Mouse (Mus musculus): ENCODE data around the gene Tldc2. TPM values are rescaled to one million over a fixed set of nuclear protein-coding genes. Genes with fewer than 3 reads are reported as not detected.

Gene Tldc2
- polyA plus RNA-seq, 1 experiment from 2014 or later: not detected

DNA sequence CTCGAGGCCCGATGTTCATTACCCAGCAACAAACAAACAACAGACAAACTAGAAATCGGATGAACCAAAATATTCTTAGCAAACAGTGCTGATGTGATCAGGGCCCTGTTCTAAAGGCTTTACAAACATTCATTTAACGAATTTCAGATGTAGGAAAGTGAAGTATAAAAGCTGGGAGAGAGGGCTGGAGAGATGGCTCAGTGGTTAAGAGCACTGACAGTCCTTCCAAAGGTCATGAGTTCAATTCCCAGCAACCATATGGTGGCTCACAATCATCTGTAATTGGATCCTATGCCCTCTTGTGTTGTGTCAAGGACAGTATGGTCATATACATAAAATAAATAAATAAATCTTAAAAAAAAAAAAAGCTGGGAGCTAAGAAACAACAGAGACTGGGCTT, 49.3 kb downstream of the Tldc2 start:
- Histone ChIP-seq H3K4me1 (peaks cover 16% of the 10 kb centered on the region), H3K9me3 (replicated peaks) (no peaks in the 10 kb centered on the region; the same call in 1 of the 2 replicates), H3K4me3 (no peak overlapping the region), H3K27me3 (ENCODE audit: low read depth, poor library complexity, severe bottlenecking) (no peaks in the 10 kb centered on the region), H3K27ac (no peak overlapping the region), H3K36me3 (no peaks in the 10 kb centered on the region)
- whole genome bisulfite sequencing: 92% methylated on average over 4 of the region's 4 CpGs
- DNase-seq (ENCODE audit: low spot score): no peak

DNA sequence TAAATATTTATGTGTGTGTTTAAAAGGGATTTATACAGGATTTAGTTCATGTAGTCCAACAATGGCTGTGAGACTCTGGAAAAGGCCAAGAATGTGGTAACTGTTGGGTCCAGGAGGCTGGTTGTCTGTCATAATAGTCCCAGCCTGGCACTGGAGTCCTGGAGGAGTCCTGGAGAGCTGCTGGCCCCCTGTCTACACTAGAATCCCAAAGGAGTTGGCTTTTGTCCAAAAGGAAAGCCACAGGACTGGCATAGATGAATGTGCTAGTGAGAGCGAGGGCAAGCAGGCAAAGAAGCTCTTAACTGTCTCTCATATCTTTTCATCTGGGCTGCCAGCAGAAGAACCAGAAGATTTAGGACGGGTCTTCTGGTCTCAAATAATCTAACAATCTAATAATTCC, 49.8 kb downstream of the Tldc2 start:
- no peak overlapping the region for H3K4me3 ChIP-seq
- no peaks in the 10 kb centered on the region for H3K27me3 ChIP-seq (ENCODE audit: low read depth, poor library complexity, severe bottlenecking)
- no peaks in the 10 kb centered on the region; the same call in 1 of the 2 replicates for H3K9me3 ChIP-seq (replicated peaks)
- no peak for DNase-seq (ENCODE audit: low spot score)
- H3K27ac ChIP-seq: no peak overlapping the region
- H3K4me1 ChIP-seq: peaks cover 16% of the 10 kb centered on the region
- WGBS: 94% methylated on average over 2 of the region's 2 CpGs
- H3K36me3 ChIP-seq: no peaks in the 10 kb centered on the region

DNA sequence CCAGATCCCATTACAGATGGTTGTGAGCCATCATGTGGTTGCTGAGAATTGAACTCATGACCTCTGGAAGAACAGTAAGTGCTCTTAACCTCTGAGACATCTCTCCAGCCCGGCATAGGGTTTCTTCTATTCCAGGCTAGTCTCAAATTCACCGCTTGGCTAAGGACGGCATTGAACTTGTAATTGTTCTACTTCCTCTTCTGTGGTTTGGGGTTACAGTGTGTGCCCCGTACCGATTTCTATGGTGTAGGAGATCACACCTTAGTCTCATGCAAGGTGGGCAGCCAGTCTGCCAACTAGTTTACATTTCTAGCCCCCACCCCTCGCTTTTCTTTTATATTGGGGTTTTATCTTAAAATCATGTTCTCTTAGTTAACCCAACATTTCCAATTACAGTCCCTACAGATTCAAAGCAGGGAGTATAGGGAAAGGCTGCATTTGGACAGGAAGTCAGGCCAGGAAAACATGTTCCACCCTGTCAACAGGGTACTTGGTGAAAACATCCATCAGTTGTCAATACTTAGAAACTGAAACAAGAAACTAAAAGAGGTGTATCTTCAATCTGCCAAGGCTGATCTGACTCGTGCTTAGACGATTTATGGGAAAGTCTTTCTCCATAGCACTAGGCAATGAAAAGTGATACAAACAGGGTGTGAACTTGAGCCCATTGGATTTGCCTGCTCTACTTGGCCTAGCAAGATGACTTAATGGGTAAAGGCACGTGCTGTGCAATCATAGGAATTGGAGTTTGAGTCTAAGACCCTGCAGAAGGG, 51.3 kb downstream of the Tldc2 start:
- H3K9me3 ChIP-seq (replicated peaks): no peaks in the 10 kb centered on the region; the same call in 1 of the 2 replicates
- H3K4me1 ChIP-seq: peaks cover 16% of the 10 kb centered on the region
- H3K36me3 ChIP-seq: no peaks in the 10 kb centered on the region
- WGBS: 92% methylated on average over 9 of the region's 9 CpGs
- no peak for DNase-seq (ENCODE audit: low spot score)
- H3K4me3 ChIP-seq: no peak overlapping the region
- no peaks in the 10 kb centered on the region for H3K27me3 ChIP-seq (ENCODE audit: low read depth, poor library complexity, severe bottlenecking)
- no peak overlapping the region for H3K27ac ChIP-seq

DNA sequence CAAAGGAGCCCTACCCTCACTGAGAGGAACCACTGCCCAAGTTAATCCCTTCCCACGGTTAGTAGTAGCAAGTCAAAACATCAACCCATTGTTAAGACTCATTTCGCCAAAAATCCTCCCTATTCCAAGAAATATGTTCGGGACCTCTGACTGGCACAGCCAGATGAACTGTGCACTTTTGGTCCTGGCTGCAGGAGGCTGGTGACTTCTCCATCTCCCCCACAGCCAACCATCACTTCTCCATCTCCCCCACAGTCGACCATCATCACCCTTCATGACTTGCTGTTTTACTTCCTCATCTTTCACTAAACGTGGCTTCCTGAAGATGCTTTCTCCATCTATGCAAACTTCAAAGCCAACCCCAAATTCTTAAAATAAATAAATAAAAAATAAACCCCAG, 52.0 kb downstream of the Tldc2 start:
- no peaks in the 10 kb centered on the region for H3K27me3 ChIP-seq (ENCODE audit: low read depth, poor library complexity, severe bottlenecking)

DNA sequence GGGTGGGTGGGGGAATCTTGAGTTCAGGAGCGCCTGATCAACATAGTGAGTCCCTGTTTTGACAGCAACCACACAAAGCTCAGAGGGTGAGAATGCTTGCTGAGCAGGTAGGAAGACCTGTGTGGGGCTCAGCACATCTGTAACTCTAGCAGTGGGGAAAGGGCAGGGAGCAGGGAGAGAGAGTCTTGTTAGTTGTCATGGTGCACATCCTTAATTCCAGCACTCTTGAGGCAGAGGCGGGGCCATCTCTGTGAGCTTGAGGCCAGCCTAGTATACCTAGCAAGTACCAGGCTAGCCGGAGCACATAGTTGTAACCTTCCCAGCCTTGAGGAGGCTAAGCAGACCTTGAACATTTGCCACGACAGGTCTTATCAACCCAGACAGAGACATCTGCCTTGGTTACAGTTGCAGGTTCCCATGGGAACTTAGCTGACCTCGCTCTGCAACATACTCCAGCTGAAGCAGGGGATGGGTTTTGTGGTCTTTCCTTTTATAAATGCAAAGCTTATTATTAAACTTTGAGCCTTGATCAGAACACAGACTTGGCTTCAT, 52.5 kb downstream of the Tldc2 start:
- H3K36me3 ChIP-seq: no peaks in the 10 kb centered on the region
- H3K4me1 ChIP-seq: peaks cover 9% of the 10 kb centered on the region
- no peaks in the 10 kb centered on the region for H3K27me3 ChIP-seq (ENCODE audit: low read depth, poor library complexity, severe bottlenecking)
- 88% methylated on average over 5 of the region's 5 CpGs for WGBS
- DNase-seq (ENCODE audit: low spot score): no peak
- no peak overlapping the region for H3K27ac ChIP-seq
- no peak overlapping the region for H3K4me3 ChIP-seq
- no peaks in the 10 kb centered on the region; the same call in 1 of the 2 replicates for H3K9me3 ChIP-seq (replicated peaks)

More for the DNA sequence above, 52.0 kb downstream of the Tldc2 start:
- no peaks in the 10 kb centered on the region for H3K36me3 ChIP-seq
- peaks cover 15% of the 10 kb centered on the region for H3K4me1 ChIP-seq
- H3K9me3 ChIP-seq (replicated peaks): no peaks in the 10 kb centered on the region; the same call in 1 of the 2 replicates
- 84% methylated on average over 5 of the region's 5 CpGs for WGBS
- no peak overlapping the region for H3K27ac ChIP-seq
- DNase-seq (ENCODE audit: low spot score): no peak
- no peak overlapping the region for H3K4me3 ChIP-seq

DNA sequence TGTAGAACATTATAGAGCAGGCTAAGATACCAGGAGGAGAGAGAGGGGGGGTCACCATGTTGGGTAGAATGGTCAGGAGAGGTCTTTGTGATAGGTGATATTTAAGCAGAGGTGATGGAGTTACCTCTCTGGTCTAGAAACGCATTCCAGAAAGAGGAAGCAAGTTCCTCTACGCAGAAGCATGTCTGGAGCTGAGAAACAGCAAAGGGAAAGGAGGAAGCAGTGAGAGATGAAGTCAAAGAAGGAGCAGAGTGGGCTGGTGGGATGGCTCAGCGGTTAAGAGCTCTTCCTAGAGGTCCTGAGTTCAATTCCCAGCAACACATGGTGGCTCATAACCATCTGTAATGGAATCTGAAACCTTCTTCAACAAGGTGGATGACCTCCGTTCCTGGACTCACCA, 55.1 kb downstream of the Tldc2 start:
- no peaks in the 10 kb centered on the region for H3K4me1 ChIP-seq
- H3K9me3 ChIP-seq (replicated peaks): no peaks in the 10 kb centered on the region; the same call in 1 of the 2 replicates
- H3K4me3 ChIP-seq: no peak overlapping the region
- no peak overlapping the region for H3K27ac ChIP-seq
- no peaks in the 10 kb centered on the region for H3K27me3 ChIP-seq (ENCODE audit: low read depth, poor library complexity, severe bottlenecking)
- H3K36me3 ChIP-seq: peaks cover 19% of the 10 kb centered on the region
- 88% methylated on average over 4 of the region's 4 CpGs for WGBS
- DNase-seq (ENCODE audit: low spot score): no peak

DNA sequence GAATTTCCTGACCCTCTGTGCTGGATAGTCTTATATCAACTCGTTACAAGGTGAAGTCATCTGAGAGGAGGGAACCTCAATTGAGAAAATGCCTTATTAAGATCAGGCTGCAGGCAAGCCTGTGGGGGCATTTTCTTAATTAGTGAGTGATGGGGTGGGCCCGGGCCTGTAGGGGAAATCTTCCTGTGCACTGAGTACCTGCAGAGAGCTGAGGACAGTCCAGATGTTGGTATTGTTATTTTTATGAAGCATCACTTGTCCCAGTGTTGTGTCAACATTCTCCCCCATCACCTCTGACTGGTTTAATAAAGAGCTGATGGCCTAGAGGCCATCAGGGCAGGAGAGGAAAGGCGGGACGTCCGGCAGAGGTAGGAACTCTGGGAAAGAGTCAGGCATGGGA, 57.3 kb downstream of the Tldc2 start:
- no peaks in the 10 kb centered on the region for H3K27me3 ChIP-seq (ENCODE audit: low read depth, poor library complexity, severe bottlenecking)
- WGBS: 74% methylated on average over 5 of the region's 5 CpGs
- H3K4me1 ChIP-seq: no peaks in the 10 kb centered on the region
- no peak overlapping the region for H3K27ac ChIP-seq
- no peaks in the 10 kb centered on the region; the same call in 1 of the 2 replicates for H3K9me3 ChIP-seq (replicated peaks)
- no peak for DNase-seq (ENCODE audit: low spot score)
- H3K4me3 ChIP-seq: no peak overlapping the region
- H3K36me3 ChIP-seq: peaks cover 39% of the 10 kb centered on the region

DNA sequence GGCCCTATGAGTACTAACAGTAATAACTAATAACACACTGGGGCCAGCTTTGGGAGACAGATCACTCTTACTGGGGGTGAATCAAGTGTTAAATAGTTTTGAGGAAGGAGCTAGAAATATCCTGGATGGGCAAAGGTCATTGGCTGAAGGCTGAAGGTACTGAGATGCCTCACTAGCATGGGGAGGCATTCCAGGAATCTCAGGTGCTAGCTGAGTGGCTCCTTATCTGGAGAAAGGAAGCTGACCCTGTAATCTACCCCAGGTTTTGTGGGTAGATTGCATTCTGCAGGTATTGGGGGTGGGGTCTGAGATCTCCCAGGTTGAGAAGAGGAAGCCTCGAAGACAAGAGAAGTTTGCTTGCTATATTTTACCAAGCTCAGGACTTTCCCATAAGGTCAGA, 58.3 kb downstream of the Tldc2 start:
- no peak for DNase-seq (ENCODE audit: low spot score)
- WGBS: 84% methylated on average over 1 of the region's 1 CpGs
- H3K27me3 ChIP-seq (ENCODE audit: low read depth, poor library complexity, severe bottlenecking): no peaks in the 10 kb centered on the region
- no peaks in the 10 kb centered on the region for H3K9me3 ChIP-seq (replicated peaks)
- no peak overlapping the region for H3K27ac ChIP-seq
- H3K36me3 ChIP-seq: peaks cover 49% of the 10 kb centered on the region
- H3K4me1 ChIP-seq: no peaks in the 10 kb centered on the region
- no peak overlapping the region for H3K4me3 ChIP-seq

Other genes starting within 250 kb of the Tldc2 start
- gene Tgif2, start 247.0 kb upstream of the Tldc2 start, polyA plus RNA-seq (2016; fragmentation: Nextera tagmentation; extraction: Ambion mirVana): 104 and 109 TPM in 2 replicates
- gene 4930518I15Rik, start 229.1 kb upstream of the Tldc2 start, polyA plus RNA-seq (2016; fragmentation: Nextera tagmentation; extraction: Ambion mirVana): 9.4 and 10.7 TPM in 2 replicates
- 182 and 204 TPM in 2 replicates for gene Rab5if, start 223.9 kb upstream of the Tldc2 start, polyA plus RNA-seq (2016; fragmentation: Nextera tagmentation; extraction: Ambion mirVana)
- 0.45 and 0.58 TPM in 2 replicates for gene Sla2, start 199.9 kb upstream of the Tldc2 start, polyA plus RNA-seq (2016; fragmentation: Nextera tagmentation; extraction: Ambion mirVana)
- 37.5 and 40.4 TPM in 2 replicates for gene Ndrg3, start 95.0 kb upstream of the Tldc2 start, polyA plus RNA-seq (2016; fragmentation: Nextera tagmentation; extraction: Ambion mirVana)
- 51.3 and 61.5 TPM in 2 replicates for gene Dsn1, start 79.9 kb upstream of the Tldc2 start, polyA plus RNA-seq (2016; fragmentation: Nextera tagmentation; extraction: Ambion mirVana)
- gene Soga1, start 7.8 kb upstream of the Tldc2 start, polyA plus RNA-seq (2016; fragmentation: Nextera tagmentation; extraction: Ambion mirVana): 5.3 and 5.7 TPM in 2 replicates
- gene Samhd1, start 48.2 kb downstream of the Tldc2 start, polyA plus RNA-seq (2016; fragmentation: Nextera tagmentation; extraction: Ambion mirVana): 24.0 and 27.3 TPM in 2 replicates
- 16.6 and 23.8 TPM in 2 replicates for gene Rbl1, start 117.5 kb downstream of the Tldc2 start, polyA plus RNA-seq (2016; fragmentation: Nextera tagmentation; extraction: Ambion mirVana)
- gene Rpn2, start 192.0 kb downstream of the Tldc2 start, polyA plus RNA-seq (2016; fragmentation: Nextera tagmentation; extraction: Ambion mirVana): 284 and 290 TPM in 2 replicates
- 0.58 and 0.66 TPM in 2 replicates for gene Mroh8, start 192.5 kb downstream of the Tldc2 start, polyA plus RNA-seq (2016; fragmentation: Nextera tagmentation; extraction: Ambion mirVana)

Data from limb, embryonic 10.5 days (tissue).